Mouse (Mus musculus): ENCODE measurements at regions not wholly inside any gene's neighbourhood (a gene's known extent, or its start where the extent isn't known, plus 50 kb on each side); places are given as distances from the start of the nearest gene placed in this dataset.

DNA sequence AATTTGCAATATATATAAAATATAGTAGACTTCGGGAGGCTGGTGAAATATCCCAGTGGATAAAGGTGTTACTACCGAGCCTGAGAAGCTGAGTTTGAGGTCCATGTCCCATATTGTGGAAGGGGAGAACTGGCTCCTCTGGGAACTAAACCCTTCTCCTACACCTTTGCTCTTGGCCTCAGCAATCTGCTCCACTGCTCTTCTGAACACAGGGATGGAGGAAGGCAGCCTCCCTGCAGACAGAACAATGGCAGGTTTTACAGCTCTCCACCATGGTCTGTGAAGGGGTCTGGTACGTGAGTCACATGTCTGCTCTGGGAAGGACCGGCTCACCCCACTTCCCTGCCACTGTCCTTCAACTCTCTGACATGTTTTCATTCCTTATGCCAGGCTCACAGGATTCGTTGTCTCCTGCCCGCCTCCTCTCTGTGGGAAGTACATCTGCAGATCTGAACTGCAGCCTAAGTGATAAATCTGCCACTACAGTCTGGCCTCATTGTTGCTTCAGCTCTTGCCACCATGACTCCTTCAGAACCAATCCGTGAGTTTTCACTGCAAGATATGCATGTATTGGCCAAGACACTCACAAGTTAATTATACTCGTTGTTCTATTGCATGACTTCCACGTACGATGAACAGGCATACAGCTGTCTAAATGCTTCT lies 220.0 kb upstream of the Gm9767 start:
- Histone ChIP-seq H3K9ac (ENCODE audit: low read depth, low read length) (no peak overlapping the region), H3K27ac (ENCODE audit: low read length) (no peak overlapping the region), H3K4me2 (ENCODE audit: low read depth, low read length) (no peak overlapping the region), H3K4me3 (ENCODE audit: low read length) (no peak overlapping the region), H3K9me3 (ENCODE audit: control insufficient read depth, low read length) (no peaks in the 10 kb centered on the region), H3K27me3 (replicated peaks; ENCODE audit: control insufficient read depth, insufficient read depth, low read length) (no peaks in the 10 kb centered on the region), H3K4me1 (ENCODE audit: control insufficient read depth, insufficient read depth, low read length) (no peaks in the 10 kb centered on the region), H3K36me3 (ENCODE audit: control insufficient read depth, insufficient read depth, low read length) (no peaks in the 10 kb centered on the region)
- ATAC-seq = no peak
- 59% methylated on average over 10 of the region's 10 CpGs for WGBS

DNA sequence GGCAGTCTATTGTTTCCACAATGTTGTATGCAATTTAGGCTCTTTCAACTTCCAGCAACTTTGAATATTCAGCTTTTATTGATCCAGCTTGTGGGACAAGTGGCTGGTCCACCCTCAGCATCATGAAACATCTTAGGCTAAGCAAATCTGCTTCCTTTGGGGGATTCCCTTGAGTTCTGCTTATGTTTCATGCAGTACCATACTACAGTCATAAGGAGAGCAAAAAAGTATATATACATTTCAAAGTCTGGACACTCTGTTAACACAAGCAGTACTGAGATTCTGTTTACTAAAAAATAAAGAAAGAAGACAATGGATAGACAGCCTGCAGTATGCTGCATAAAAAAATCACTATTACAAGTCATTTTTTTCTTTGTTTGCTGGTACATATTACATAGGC lies 233.7 kb upstream of the Gm9767 start:
- no peak overlapping the region for H3K9ac ChIP-seq (ENCODE audit: low read depth, low read length)
- H3K27ac ChIP-seq (ENCODE audit: low read length) = no peak overlapping the region
- no peak overlapping the region for H3K4me3 ChIP-seq (ENCODE audit: low read length)
- no peaks in the 10 kb centered on the region for H3K27me3 ChIP-seq (replicated peaks; ENCODE audit: control insufficient read depth, insufficient read depth, low read length)
- no peak for ATAC-seq
- no peaks in the 10 kb centered on the region for H3K4me1 ChIP-seq (ENCODE audit: control insufficient read depth, insufficient read depth, low read length)
- no peak overlapping the region for H3K4me2 ChIP-seq (ENCODE audit: low read depth, low read length)
- no peaks in the 10 kb centered on the region for H3K36me3 ChIP-seq (ENCODE audit: control insufficient read depth, insufficient read depth, low read length)
- no peaks in the 10 kb centered on the region for H3K9me3 ChIP-seq (ENCODE audit: control insufficient read depth, low read length)

- H3K9me3 ChIP-seq (ENCODE audit: control insufficient read depth, low read length) = no peaks in the 10 kb centered on the region
- no peak overlapping the region for H3K4me3 ChIP-seq (ENCODE audit: low read length)
- H3K4me2 ChIP-seq (ENCODE audit: low read depth, low read length) = no peak overlapping the region
- WGBS = 75% methylated on average over 2 of the region's 2 CpGs
- H3K27ac ChIP-seq (ENCODE audit: low read length) = no peak overlapping the region
- H3K4me1 ChIP-seq (ENCODE audit: control insufficient read depth, insufficient read depth, low read length) = no peaks in the 10 kb centered on the region
- no peaks in the 10 kb centered on the region for H3K27me3 ChIP-seq (replicated peaks; ENCODE audit: control insufficient read depth, insufficient read depth, low read length)
- no peak for ATAC-seq
- H3K36me3 ChIP-seq (ENCODE audit: control insufficient read depth, insufficient read depth, low read length) = no peaks in the 10 kb centered on the region
- no peak overlapping the region for H3K9ac ChIP-seq (ENCODE audit: low read depth, low read length)
Measured at GRCm38 (mm10) chr10:25829275-25829674, 248.8 kb upstream of the Gm9767 start.

DNA sequence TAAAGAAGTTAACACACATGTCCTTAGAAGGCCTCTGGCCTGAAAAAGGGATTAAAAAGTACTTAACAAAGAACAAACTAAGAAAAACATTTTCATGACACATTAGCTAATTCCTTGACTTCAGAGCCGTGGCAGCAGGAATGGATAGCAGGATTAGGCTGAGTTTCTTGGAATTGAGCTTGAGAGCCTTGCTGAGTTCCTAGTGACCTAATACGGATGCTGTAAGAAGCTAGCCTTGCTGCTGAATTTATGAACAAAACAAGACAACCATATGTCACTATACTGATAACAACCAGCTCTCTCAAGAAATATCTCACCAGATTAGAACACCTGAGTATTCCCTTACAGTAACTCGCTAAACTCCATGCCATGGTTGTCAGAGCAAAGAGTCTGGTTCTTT lies 268.2 kb upstream of the Smlr1 start:
- ATAC-seq = no peak
- Histone ChIP-seq H3K4me1 (ENCODE audit: control insufficient read depth, insufficient read depth, low read length) (no peaks in the 10 kb centered on the region), H3K4me3 (ENCODE audit: low read length) (no peak overlapping the region), H3K27me3 (replicated peaks; ENCODE audit: control insufficient read depth, insufficient read depth, low read length) (no peaks in the 10 kb centered on the region), H3K9ac (ENCODE audit: low read depth, low read length) (no peak overlapping the region), H3K9me3 (ENCODE audit: control insufficient read depth, low read length) (no peaks in the 10 kb centered on the region), H3K36me3 (ENCODE audit: control insufficient read depth, insufficient read depth, low read length) (no peaks in the 10 kb centered on the region), H3K27ac (ENCODE audit: low read length) (no peak overlapping the region), H3K4me2 (ENCODE audit: low read depth, low read length) (no peak overlapping the region)
- 45% methylated on average over 3 of the region's 3 CpGs for WGBS

GRCm38 (mm10) chr10:25801499-25801898 lies 265.4 kb upstream of the Smlr1 start:
- Histone ChIP-seq H3K9me3 (ENCODE audit: control insufficient read depth, low read length) (no peaks in the 10 kb centered on the region), H3K36me3 (ENCODE audit: control insufficient read depth, insufficient read depth, low read length) (no peaks in the 10 kb centered on the region), H3K9ac (ENCODE audit: low read depth, low read length) (no peak overlapping the region), H3K4me3 (ENCODE audit: low read length) (no peak overlapping the region), H3K27ac (ENCODE audit: low read length) (no peak overlapping the region), H3K4me1 (ENCODE audit: control insufficient read depth, insufficient read depth, low read length) (no peaks in the 10 kb centered on the region), H3K27me3 (replicated peaks; ENCODE audit: control insufficient read depth, insufficient read depth, low read length) (no peaks in the 10 kb centered on the region), H3K4me2 (ENCODE audit: low read depth, low read length) (no peak overlapping the region)
- no peak for ATAC-seq
- 48% methylated on average over 2 of the region's 2 CpGs for WGBS

DNA sequence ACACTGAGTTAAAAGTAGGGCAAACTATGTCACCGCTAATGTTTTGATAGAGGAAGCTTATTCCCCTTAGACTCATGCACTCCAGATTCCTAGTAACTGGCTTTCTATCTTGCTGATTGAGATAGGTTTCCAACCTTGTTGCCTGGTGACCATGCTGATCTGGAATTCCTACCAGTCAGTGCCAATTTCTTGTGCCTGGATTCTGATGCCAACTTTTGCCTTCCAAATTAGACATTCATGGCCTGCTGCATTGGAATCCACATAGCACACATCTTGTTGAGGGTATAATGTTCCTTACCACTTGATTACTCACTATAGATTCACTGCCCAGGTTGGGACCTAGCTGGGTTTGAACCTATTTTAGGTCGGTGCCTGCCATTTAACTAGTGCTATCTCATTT lies 262.8 kb upstream of the Smlr1 start:
- Histone ChIP-seq H3K36me3 (ENCODE audit: control insufficient read depth, insufficient read depth, low read length) (no peaks in the 10 kb centered on the region), H3K4me1 (ENCODE audit: control insufficient read depth, insufficient read depth, low read length) (no peaks in the 10 kb centered on the region), H3K27ac (ENCODE audit: low read length) (no peak overlapping the region), H3K9me3 (ENCODE audit: control insufficient read depth, low read length) (no peaks in the 10 kb centered on the region), H3K4me2 (ENCODE audit: low read depth, low read length) (no peak overlapping the region), H3K27me3 (replicated peaks; ENCODE audit: control insufficient read depth, insufficient read depth, low read length) (no peaks in the 10 kb centered on the region), H3K4me3 (ENCODE audit: low read length) (no peak overlapping the region), H3K9ac (ENCODE audit: low read depth, low read length) (no peak overlapping the region)
- ATAC-seq = no peak
- WGBS = 96% methylated on average over 2 of the region's 2 CpGs

DNA sequence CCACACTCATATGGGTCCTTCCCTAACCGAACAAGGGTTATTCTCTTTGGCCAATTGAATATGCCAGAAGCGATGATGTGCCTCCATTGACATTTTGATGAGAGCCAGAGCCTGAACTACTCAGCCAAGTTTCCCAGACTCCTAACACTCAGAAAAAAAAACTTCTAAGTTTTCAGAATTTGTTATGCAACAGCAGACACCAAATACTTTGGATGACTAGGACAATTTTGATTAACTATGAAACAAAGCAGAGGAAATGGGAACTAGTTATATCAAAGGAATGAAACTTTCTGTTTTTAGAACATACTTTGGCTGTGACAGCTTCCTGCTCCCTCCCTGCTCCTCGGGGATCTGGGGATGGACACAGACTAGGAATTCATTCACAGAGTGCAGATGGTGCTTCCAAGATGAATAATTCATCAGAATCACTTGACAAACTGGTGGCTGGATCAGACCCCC lies 254.3 kb upstream of the Smlr1 start:
- WGBS = 63% methylated on average over 3 of the region's 3 CpGs
- H3K4me3 ChIP-seq (ENCODE audit: low read length) = no peak overlapping the region
- H3K4me2 ChIP-seq (ENCODE audit: low read depth, low read length) = no peak overlapping the region
- no peak overlapping the region for H3K9ac ChIP-seq (ENCODE audit: low read depth, low read length)
- H3K4me1 ChIP-seq (ENCODE audit: control insufficient read depth, insufficient read depth, low read length) = no peaks in the 10 kb centered on the region
- ATAC-seq = no peak
- no peak overlapping the region for H3K27ac ChIP-seq (ENCODE audit: low read length)
- no peaks in the 10 kb centered on the region for H3K27me3 ChIP-seq (replicated peaks; ENCODE audit: control insufficient read depth, insufficient read depth, low read length)
- no peaks in the 10 kb centered on the region for H3K9me3 ChIP-seq (ENCODE audit: control insufficient read depth, low read length)
- H3K36me3 ChIP-seq (ENCODE audit: control insufficient read depth, insufficient read depth, low read length) = no peaks in the 10 kb centered on the region

GRCm38 (mm10) chr10:25788660-25789059 lies 252.6 kb upstream of the Smlr1 start:
- H3K9me3 ChIP-seq (ENCODE audit: control insufficient read depth, low read length) = no peaks in the 10 kb centered on the region
- ATAC-seq = no peak
- no peak overlapping the region for H3K4me3 ChIP-seq (ENCODE audit: low read length)
- WGBS = 49% methylated on average over 6 of the region's 6 CpGs
- H3K4me1 ChIP-seq (ENCODE audit: control insufficient read depth, insufficient read depth, low read length) = no peaks in the 10 kb centered on the region
- no peak overlapping the region for H3K27ac ChIP-seq (ENCODE audit: low read length)
- no peaks in the 10 kb centered on the region for H3K27me3 ChIP-seq (replicated peaks; ENCODE audit: control insufficient read depth, insufficient read depth, low read length)
- H3K36me3 ChIP-seq (ENCODE audit: control insufficient read depth, insufficient read depth, low read length) = no peaks in the 10 kb centered on the region
- no peak overlapping the region for H3K4me2 ChIP-seq (ENCODE audit: low read depth, low read length)
- no peak overlapping the region for H3K9ac ChIP-seq (ENCODE audit: low read depth, low read length)

- ATAC-seq = no peak
- 57% methylated on average over 4 of the region's 4 CpGs for WGBS
- no peaks in the 10 kb centered on the region for H3K36me3 ChIP-seq (ENCODE audit: control insufficient read depth, insufficient read depth, low read length)
- no peaks in the 10 kb centered on the region for H3K27me3 ChIP-seq (replicated peaks; ENCODE audit: control insufficient read depth, insufficient read depth, low read length)
- H3K9ac ChIP-seq (ENCODE audit: low read depth, low read length) = no peak overlapping the region
- H3K27ac ChIP-seq (ENCODE audit: low read length) = no peak overlapping the region
- no peaks in the 10 kb centered on the region for H3K4me1 ChIP-seq (ENCODE audit: control insufficient read depth, insufficient read depth, low read length)
- no peak overlapping the region for H3K4me2 ChIP-seq (ENCODE audit: low read depth, low read length)
- H3K4me3 ChIP-seq (ENCODE audit: low read length) = no peak overlapping the region
- H3K9me3 ChIP-seq (ENCODE audit: control insufficient read depth, low read length) = no peaks in the 10 kb centered on the region
Measured at GRCm38 (mm10) chr10:25788004-25788403, 251.9 kb upstream of the Smlr1 start.

GRCm38 (mm10) chr10:25783861-25784260 lies 247.8 kb upstream of the Smlr1 start:
- Histone ChIP-seq H3K27me3 (replicated peaks; ENCODE audit: control insufficient read depth, insufficient read depth, low read length) (no peaks in the 10 kb centered on the region), H3K9me3 (ENCODE audit: control insufficient read depth, low read length) (no peaks in the 10 kb centered on the region), H3K4me3 (ENCODE audit: low read length) (no peak overlapping the region), H3K36me3 (ENCODE audit: control insufficient read depth, insufficient read depth, low read length) (no peaks in the 10 kb centered on the region), H3K4me2 (ENCODE audit: low read depth, low read length) (no peak overlapping the region), H3K27ac (ENCODE audit: low read length) (no peak overlapping the region), H3K9ac (ENCODE audit: low read depth, low read length) (no peak overlapping the region), H3K4me1 (ENCODE audit: control insufficient read depth, insufficient read depth, low read length) (no peaks in the 10 kb centered on the region)
- no peak for ATAC-seq
- 51% methylated on average over 3 of the region's 3 CpGs for WGBS
